Mouse (Mus musculus) testis, adult 2 months (tissue): ENCODE results near the gene Igfbp5.

Source experiments
- CTCF ChIP-seq: fragments of 200-500 bp; IDR thresholded peaks from 2 replicates; pipeline ENCODE4 v1.5.1; 2012; ENCODE audit warnings: low read depth, mild to moderate bottlenecking, inconsistent platforms, low read length, moderate library complexity; ENCODE audit not compliant: control insufficient read depth, insufficient read depth, insufficient replicate concordance
- POLR2A ChIP-seq: fragments of 200-500 bp; IDR thresholded peaks from 2 replicates; pipeline ENCODE4 v1.6.1; 2012; ENCODE audit warnings: low read depth, mild to moderate bottlenecking, inconsistent platforms, low read length, moderate library complexity; ENCODE audit not compliant: control insufficient read depth

DNA sequence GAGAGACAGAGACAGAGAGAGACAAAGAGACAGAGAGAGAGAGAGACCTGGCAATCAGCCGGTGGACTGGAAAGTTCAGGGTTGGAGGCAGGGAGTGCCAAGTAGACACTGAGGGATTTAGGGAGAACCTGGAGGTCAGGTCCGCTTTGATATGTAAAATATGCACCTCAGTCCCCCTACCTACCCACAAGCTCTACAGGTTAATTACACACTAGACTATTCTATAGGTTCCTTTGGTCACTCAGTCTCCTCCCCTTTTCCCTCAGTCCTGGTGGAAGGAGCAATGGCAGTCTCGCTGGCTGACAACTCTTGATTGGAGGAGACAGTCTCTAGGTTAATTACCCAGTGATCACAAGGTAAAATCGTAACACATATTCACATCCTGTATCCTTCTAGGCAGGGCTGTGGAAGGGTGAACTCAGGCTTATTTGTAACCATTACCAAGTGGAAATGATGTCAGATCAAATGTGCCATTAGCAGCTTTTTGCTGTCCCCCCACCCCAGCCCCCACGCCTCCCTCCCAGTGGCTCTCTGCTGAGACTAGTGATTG is 61.5 kb downstream of the Igfbp5 start:
- TF ChIP-seq CTCF = no peak
- TF ChIP-seq POLR2A = no peak
